Mouse (Mus musculus) thymus, adult 2 months (tissue): Measurements from ENCODE around the gene Gm13693.
"Not testable (repeated sequence)": the region's sequence is repeated elsewhere in the genome, so short reads cannot be mapped to it uniquely, and the experiment has no call there.

Source experiments
- CTCF ChIP-seq: fragments of 200-500 bp; IDR thresholded peaks from 2 replicates; pipeline ENCODE4 v1.5.1; 2012; ENCODE audit warnings: mild to moderate bottlenecking, control low read depth, low read length, moderate library complexity, borderline replicate concordance; ENCODE audit not compliant: control insufficient read depth, poor library complexity, insufficient read depth; ENCODE audit errors: extremely low read depth
- POLR2A ChIP-seq: fragments of 200-500 bp; IDR thresholded peaks from 2 replicates; pipeline ENCODE4 v1.6.1; 2012; ENCODE audit warnings: mild to moderate bottlenecking, low read length, control low read depth, moderate library complexity; ENCODE audit not compliant: control insufficient read depth, poor library complexity, insufficient read depth; ENCODE audit errors: extremely low read depth

DNA sequence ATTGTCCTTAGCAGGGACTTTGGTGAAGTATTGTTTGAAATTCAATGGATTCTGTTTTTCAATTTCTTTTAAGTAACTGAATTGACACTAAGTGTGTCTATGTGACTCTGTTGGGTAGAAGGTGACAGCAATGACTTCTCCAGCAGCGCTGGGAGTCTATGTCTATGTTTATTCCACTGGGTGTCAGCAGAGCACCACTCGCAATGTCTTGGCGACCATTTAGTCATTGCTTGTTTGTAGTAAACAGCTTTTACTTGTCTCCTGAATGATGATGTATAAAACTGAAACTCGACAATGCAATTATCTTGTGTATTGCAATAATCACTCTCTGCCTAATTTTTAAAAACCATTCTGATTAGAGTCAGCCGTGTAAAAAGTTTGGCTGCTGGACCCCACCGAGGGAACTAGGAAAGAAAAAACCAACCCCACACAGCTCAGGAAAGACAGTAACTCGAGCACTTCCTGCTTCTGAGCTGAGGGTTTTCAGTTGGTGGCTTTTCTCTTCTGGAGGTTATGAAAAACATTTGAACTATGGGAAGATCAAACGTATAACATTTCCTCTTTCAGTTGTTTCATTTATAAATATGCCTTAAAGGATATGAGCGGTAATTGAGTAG lies 32.4 kb downstream of the Gm13693 start:
- TF ChIP-seq CTCF, POLR2A: not testable (repeated sequence)
